Mouse (Mus musculus): ENCODE results near the gene Olfr108.

Gene Olfr108

DNA sequence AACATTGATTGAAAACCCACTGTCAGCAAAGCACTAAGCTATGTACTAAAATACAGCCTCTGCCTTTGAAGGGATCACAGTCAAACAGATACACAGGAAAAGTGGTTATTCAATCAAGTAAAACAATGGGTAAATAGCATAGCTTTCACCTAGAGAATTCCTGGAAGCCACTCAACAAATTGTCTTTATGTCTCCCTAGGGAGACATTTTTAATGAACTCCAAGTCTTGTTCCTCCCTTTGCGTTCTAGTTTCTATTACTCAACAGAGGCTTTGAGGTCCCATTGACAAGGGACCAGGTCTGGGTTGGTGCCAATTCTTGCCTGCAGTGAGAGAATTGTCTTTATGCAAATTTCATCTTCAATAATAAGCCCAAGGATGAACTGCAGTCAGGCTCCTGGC is at the start of gene Olfr108:
Gene Olfr108, plus strand, starts transcription at position 301 of the 400 bp plus-strand sequence.
- in situ Hi-C loops (cut with MboI; ENCODE audit: unreplicated experiment in 2 of 2) = no loop called here

DNA sequence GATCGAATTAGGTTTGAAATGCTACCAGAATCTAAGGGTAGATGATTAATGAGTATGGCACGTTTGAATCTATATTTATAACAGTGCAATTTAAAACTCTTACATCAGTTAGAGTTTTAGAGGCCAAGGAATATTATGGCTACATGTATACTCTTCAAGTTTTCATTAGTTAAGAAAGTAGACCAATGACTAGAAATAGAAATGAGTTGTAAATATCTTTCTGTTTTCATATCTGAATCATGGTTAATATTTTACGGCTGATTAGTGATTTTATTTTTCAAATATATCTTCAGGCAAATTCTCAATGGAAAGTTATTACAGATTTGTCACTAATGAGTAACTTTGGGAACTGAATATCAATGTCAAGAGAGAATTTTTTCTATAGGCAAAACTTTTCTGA is 46.4 kb upstream of the Olfr108 start, which contains the start of gene Olfr107:
Gene Olfr107, plus strand, starts transcription at position 301 of the 400 bp plus-strand sequence.
- in situ Hi-C loops (cut with MboI; ENCODE audit: unreplicated experiment in 2 of 2) = no loop called here

DNA sequence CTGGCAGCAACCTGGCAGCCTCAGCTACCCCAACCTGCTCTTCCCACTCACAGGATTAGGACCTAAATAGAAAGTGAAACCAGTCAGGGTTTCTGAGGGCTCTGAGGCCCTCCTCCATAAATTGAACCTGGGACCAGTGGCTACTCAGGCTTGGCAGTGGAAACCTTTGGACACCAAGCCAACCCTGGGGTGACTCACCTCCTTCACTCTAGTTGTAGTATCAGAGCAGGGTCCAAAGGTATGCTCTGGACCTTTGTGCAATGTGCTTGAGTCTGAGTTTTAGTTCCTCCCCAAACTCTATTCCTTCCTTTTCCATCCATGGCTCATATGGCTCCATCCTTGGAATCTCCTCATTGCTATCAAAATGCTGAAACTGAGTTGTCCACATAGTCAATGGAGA is 31.9 kb upstream of the Olfr108 start:
- in situ Hi-C loops (cut with MboI; ENCODE audit: unreplicated experiment in 2 of 2) = no loop called here

DNA sequence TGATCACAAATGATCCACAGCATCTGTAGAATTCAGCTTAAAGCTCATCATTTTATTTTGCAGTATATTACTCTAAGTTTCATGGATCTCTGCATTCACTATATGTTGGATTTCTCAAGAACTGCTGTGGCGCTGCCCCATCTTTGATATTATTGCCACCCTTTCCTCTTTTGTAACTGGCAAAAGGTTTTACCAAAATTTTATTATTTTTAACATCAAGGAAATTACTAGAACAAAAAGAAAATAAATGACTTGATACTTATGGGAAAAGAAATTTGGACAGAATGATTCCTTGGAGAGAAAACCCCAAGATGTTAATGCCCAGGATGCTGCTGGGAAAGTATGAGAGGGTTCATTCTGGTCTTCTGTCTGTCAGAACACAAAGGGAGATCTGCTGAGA is 13.3 kb downstream of the Olfr108 start, which contains the start of gene Olfr109:
Gene Olfr109, plus strand, starts transcription at position 301 of the 400 bp plus-strand sequence.
- in situ Hi-C loops (cut with MboI; ENCODE audit: unreplicated experiment in 2 of 2) = no loop called here

DNA sequence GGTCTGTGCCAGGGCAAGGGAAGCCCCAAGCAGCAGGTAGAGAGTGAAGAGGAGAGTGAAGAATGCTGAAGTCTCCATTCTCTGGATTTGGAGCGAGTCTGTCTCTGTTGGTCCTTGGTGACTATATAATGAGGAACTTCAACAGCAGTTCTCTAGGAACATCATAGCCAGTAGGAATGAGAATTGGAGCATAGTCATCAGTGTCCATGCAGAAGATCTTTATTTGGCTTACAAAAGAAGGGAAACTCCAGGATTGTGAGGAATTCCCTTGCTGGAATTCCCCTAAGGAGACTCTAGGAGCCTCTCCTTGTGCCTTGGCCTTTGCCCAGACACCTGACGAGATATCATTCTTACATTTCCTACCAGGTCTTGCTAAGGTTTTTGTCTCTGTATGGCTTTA is 38.2 kb downstream of the Olfr108 start, which contains the start of gene H2-M2:
Gene H2-M2, minus strand, starts transcription at position 101 of the 400 bp plus-strand sequence.
- in situ Hi-C loops (cut with MboI; ENCODE audit: unreplicated experiment in 2 of 2) = no loop called here

DNA sequence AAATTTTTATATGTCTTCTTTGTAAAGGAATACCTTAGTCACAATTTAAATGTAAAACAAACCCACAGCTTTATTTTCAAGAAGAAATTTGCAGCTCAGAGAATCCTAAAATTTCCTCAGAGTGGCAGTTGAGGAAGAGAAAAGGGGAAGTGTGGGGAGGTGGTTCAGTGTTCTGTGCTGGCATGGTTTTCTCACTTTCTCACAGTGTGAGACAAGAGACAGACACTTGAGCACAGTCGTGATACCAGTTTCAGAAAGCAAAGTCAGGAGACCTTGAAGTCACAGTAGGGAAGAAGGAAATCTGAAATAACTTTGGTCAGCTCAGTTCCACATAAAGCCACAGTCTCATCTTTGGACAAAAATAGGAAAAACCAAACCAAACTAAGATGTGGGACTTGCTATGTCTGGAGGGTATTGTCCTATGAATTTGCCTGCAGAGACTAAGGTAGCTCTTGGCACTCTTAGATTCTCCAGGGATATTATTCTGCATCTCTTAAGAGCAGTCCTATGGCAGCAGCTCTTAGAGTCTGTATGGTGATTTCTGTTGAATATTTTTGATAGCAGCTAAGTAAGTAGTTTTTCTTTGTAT is 46.7 kb downstream of the Olfr108 start, which contains the start of gene Olfr110:
Gene Olfr110, plus strand, starts transcription at position 539 of the 589 bp plus-strand sequence.
- in situ Hi-C loops (cut with MboI; ENCODE audit: unreplicated experiment in 2 of 2) = no loop called here

Measured in v-Abl transformed pro-B cells (cell line).